In the genomic region with DNA sequence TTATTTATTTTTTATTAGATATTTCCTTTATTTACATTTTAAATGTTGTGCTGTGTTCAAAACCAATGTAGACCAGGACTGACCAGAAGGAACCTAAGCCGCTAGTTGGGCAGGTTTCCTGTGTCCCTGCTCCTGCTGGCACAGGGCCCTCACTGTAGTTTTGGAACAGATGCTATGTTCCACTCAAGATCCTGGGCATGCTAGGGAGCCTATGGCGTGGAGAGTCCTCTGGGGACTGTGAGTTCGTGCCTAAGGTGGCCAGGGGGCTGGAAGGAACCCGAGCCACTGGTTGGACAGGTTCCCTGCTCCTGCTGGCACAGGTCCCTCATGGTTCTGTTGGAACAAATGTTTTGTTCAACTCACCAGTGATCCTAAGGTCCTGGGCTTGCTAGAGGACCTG, we compare ENCODE assay signal across 18 mouse cellular contexts. TPM values are rescaled to one million over a fixed set of nuclear protein-coding genes. Genes with fewer than 3 reads are reported as not detected.
DNase-seq lines count a peak whose midpoint lies in the region; ATAC-seq lines count a peak whose summit lies in the region.
"Had no signal": no experiment of that assay in that cellular context is flagged by ENCODE, and none has a peak within 500 bp of the region (broad histone marks: within the 10 kb centered on the region; RNA-seq: fewer than 3 reads in every experiment).

No protein-coding gene starts in this region.

- peak overlapping the region; percentile 31 for H3K4me3 ChIP-seq in megakaryocyte, embryonic 14.5 days (replicated peaks)
- no peak overlapping the region for H3K4me3 ChIP-seq in forebrain, embryonic 16.5 days (replicated peaks; ENCODE audit: low read length)
- H3K4me3 ChIP-seq: forebrain, embryonic 12.5 days; hindbrain, embryonic 15.5 days; intestine, embryonic 15.5 days; limb, embryonic 15.5 days; liver, embryonic 15.5 days; neural tube, embryonic 13.5 days had no signal

- no peaks in the 10 kb centered on the region for H3K9me3 ChIP-seq in megakaryocyte, embryonic 14.5 days
- H3K9me3 ChIP-seq in forebrain, embryonic 16.5 days (ENCODE audit: control insufficient read depth, low read length) = no peaks in the 10 kb centered on the region
- H3K9me3 ChIP-seq: forebrain, embryonic 12.5 days; hindbrain, embryonic 15.5 days; intestine, embryonic 15.5 days; limb, embryonic 15.5 days; liver, embryonic 15.5 days; neural tube, embryonic 13.5 days had no signal

- peaks cover 70% of the 10 kb centered on the region for H3K4me1 ChIP-seq in megakaryocyte, embryonic 14.5 days
- no peaks in the 10 kb centered on the region for H3K4me1 ChIP-seq in forebrain, embryonic 16.5 days (replicated peaks; ENCODE audit: control insufficient read depth, insufficient read depth, low read length)
- H3K4me1 ChIP-seq: forebrain, embryonic 12.5 days; hindbrain, embryonic 15.5 days; intestine, embryonic 15.5 days; limb, embryonic 15.5 days; neural tube, embryonic 13.5 days had no signal

- 78% methylated on average over 4 of the region's 4 CpGs for WGBS in forebrain, embryonic 16.5 days

- H3K9ac ChIP-seq in forebrain, embryonic 16.5 days (replicated peaks; ENCODE audit: low read depth, low read length) = no peak overlapping the region
- H3K9ac ChIP-seq: forebrain, embryonic 12.5 days; hindbrain, embryonic 15.5 days; intestine, embryonic 15.5 days; limb, embryonic 15.5 days; liver, embryonic 15.5 days; neural tube, embryonic 13.5 days had no signal

- no peak overlapping the region for H3K4me2 ChIP-seq in forebrain, embryonic 16.5 days (ENCODE audit: low read length)
- H3K4me2 ChIP-seq: forebrain, embryonic 12.5 days; hindbrain, embryonic 15.5 days; intestine, embryonic 15.5 days; limb, embryonic 15.5 days; liver, embryonic 15.5 days; neural tube, embryonic 13.5 days had no signal

- H3K27me3 ChIP-seq in megakaryocyte, embryonic 14.5 days (replicated peaks) = no peaks in the 10 kb centered on the region
- no peaks in the 10 kb centered on the region for H3K27me3 ChIP-seq in forebrain, embryonic 16.5 days (replicated peaks; ENCODE audit: control insufficient read depth, insufficient read depth, low read length)
- H3K27me3 ChIP-seq: CH12.LX; forebrain, embryonic 12.5 days; hindbrain, embryonic 15.5 days; intestine, embryonic 15.5 days; limb, embryonic 15.5 days; liver, embryonic 15.5 days; neural tube, embryonic 13.5 days had no signal

- ATAC-seq in megakaryocyte, adult 5-6 weeks (ENCODE audit: poor library complexity, severe bottlenecking) = no peak
- no peak for ATAC-seq in forebrain, embryonic 16.5 days
- no peak for ATAC-seq in activated CD4-positive, CD25-positive, alpha-beta regulatory T cell, adult 4 months
- ATAC-seq in CD4-positive, CD25-positive, alpha-beta regulatory T cell, adult 4 months = no peak
- ATAC-seq: intestine, embryonic 15.5 days had no signal

- DNase-seq in adrenal gland, postnatal 14 days = peak; percentile 49
- DNase-seq in adrenal gland, postnatal 4 days (ENCODE audit: low spot score in 2 of 2) = no peak
- DNase-seq in cerebellum, adult 9-10 months = peak; percentile 94
- DNase-seq: heart, postnatal 36 days; midbrain, embryonic 14.5 days; thymus, postnatal 36 days had no signal

- peaks cover 10% of the 10 kb centered on the region for H3K36me3 ChIP-seq in megakaryocyte, embryonic 14.5 days (replicated peaks; ENCODE audit: low read length)
- H3K36me3 ChIP-seq in forebrain, embryonic 16.5 days (ENCODE audit: control insufficient read depth, insufficient read depth) = no peaks in the 10 kb centered on the region
- H3K36me3 ChIP-seq: forebrain, embryonic 12.5 days; hindbrain, embryonic 15.5 days; intestine, embryonic 15.5 days; limb, embryonic 15.5 days; liver, embryonic 15.5 days; neural tube, embryonic 13.5 days had no signal

- no peak overlapping the region for H3K27ac ChIP-seq in forebrain, embryonic 16.5 days (ENCODE audit: low read length)
- H3K27ac ChIP-seq: forebrain, embryonic 12.5 days; hindbrain, embryonic 15.5 days; intestine, embryonic 15.5 days; limb, embryonic 15.5 days; liver, embryonic 15.5 days; neural tube, embryonic 13.5 days had no signal

RNA-seq across cellular contexts. Expression of gene Mctp1, which starts 35.8 kb away (rescaled TPM):
- 1.8 and 2.9 TPM in 2 replicates for total RNA-seq in adrenal gland, postnatal 14 days (2021)
- 1 to 10 TPM; 3.7 to 4.5 TPM for total RNA-seq in adrenal gland, postnatal 4 days (2021)
- 2.2 and 4.7 TPM in 2 replicates for polyA plus RNA-seq in megakaryocyte, embryonic 14.5 days (2012; ENCODE audit: insufficient read depth, low replicate concordance)
- 48.0 and 58.4 TPM in 2 replicates for total RNA-seq in megakaryocyte, adult 5-6 weeks (2015)
- total RNA-seq in megakaryocyte, adult 5-6 weeks (2017) = 59.2 and 66.2 TPM in 2 replicates
- polyA plus RNA-seq in forebrain, embryonic 16.5 days (2015; fragmentation: Nextera tagmentation; extraction: Ambion mirVana) = 5.9 and 8.0 TPM in 2 replicates
- polyA plus RNA-seq in activated CD4-positive, CD25-positive, alpha-beta regulatory T cell, adult 4 months (2017; shearing (Covaris generic)) = 10 to 100 TPM in 1 of 2 experiments, 1 to 10 TPM in 1; 7.9 to 13.6 TPM
- polyA plus RNA-seq in CD4-positive, CD25-positive, alpha-beta regulatory T cell, adult 4 months (2017; shearing (Covaris generic)) = 10 to 100 TPM; 15.1 to 15.7 TPM

Comparison
In these comparisons a context has a peak if more than half of its experiments do, and no peak if none do; other contexts are left out.
1. DNase-seq: peak in adrenal gland, postnatal 14 days (single experiment) and cerebellum, adult 9-10 months (single experiment); none in adrenal gland, postnatal 4 days (0 of 2).